Mouse (Mus musculus) adipose tissue, adult 10 weeks (tissue): ENCODE results near the gene F12. TPM values are rescaled to one million over a fixed set of nuclear protein-coding genes. Genes with fewer than 3 reads are reported as not detected.

Source experiments
- polyA plus RNA-seq: library from polyadenylated mRNA; stranded (reverse); fragments of 350-450 nt; fragmentation: Illumina TruSeq; extraction: RNeasy Lipid Tissue Mini Kit (QIAGEN cat#74804); gene quantifications from one replicate; pipeline ENCODE4 v1.2.3, GENCODE M21; 2014; ENCODE audit warnings: low read depth, low replicate concordance

F12 gene
- not detected for polyA plus RNA-seq

GRCm38 (mm10) chr13:55426613-55427012 is at the start of gene F12:
F12 (minus strand) TSS chr13:55426793.

DNA sequence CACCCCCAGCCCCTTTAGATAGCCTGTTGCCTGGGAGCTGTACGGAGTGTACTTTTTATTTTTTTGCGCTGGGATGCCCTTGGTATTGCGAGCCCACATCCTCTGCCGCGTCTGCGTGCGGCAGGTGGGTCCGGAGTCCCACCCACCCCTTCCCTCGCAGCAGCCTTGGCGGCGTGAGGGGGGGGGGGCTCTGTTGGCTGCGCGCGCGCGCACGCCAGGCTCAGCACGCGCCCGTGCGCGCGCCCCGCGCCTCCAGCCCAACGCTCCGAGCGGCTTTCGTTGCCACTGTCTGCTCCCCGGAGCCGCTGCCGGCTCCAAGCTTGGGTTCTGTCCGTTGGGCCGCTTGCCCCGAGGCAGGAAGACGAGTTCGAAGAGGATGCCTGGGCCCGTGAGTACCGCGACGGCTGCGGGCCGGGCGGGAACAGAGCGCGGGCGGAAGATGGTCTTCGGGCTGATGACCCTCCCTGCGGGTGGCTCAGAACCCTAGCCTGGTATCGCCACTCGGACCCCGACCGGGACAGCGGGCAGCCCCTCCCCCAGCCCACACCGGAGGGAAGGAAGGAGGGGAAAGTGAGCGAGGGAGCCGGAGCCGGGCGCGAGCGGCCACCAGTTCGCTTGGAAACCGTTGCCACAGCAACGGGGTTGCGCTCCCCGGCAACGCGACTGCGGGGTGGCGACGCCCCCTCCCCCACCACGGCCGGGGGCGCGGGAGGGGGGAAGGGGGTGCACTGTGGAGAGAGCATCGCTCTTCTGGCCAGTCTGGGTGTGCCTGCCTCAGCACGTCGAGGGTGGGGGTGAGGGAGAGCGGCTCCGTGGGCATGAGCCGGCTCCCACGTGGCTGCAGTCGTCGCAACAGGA is 37.7 kb upstream of the F12 start, which contains the start of gene Prr7:
Gene Prr7, plus strand, starts transcription at position 241 of the 858 bp plus-strand sequence.

GRCm38 (mm10) chr13:55444937-55445315 is 18.3 kb upstream of the F12 start, which contains the start of gene Grk6:
Grk6 (plus strand) TSS chr13:55445072.

DNA sequence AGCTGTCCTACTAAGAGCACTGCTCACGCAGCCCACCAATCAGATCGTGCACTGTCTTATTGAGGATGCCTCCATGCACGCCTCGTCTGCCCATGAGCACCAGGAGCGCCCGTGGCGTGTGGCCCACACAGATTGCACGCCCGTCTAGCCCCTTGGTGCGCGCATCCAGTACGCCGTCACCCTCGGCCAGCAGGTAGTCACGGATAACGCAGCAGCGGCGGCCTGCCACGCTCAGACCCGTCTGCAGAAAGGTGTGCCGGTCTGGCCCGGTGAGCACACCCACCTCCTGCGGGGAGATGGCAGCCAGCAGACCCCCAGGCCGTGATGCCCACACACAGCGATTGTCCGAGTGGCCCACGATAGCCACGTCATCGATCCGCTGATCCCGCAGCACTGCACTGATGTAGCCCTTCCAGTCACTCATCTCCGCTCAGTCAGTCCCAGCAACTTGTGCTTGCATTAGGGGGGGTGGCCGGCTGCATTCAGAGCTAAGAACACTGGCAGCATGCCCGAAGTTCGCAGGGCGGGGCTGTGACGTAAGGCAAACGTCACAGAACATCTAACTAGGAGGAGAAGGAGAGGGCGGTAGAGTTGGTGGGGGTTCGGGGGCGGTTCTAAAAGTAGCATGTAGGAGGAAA is 11.7 kb downstream of the F12 start, which contains the start of gene Pfn3:
Gene Pfn3, minus strand, starts transcription at position 490 of the 638 bp plus-strand sequence.

GRCm38 (mm10) chr13:55398088-55398487 is 28.5 kb downstream of the F12 start, which contains the start of gene Slc34a1:
Slc34a1 (plus strand) TSS chr13:55398187.

GRCm38 (mm10) chr13:55369531-55370114 is 57.0 kb downstream of the F12 start, which contains the start of gene Rgs14:
Rgs14 (plus strand) TSS chr13:55369732.

Other genes starting within 250 kb of the F12 start
- gene Nsd1, start 217.0 kb downstream of the F12 start, polyA plus RNA-seq: 36.5 TPM
- gene Prelid1, start 106.3 kb downstream of the F12 start, polyA plus RNA-seq: 161 TPM
- gene Rab24, start 104.8 kb downstream of the F12 start, polyA plus RNA-seq: 67.2 TPM
- 1.2 TPM for gene Mxd3, start 97.0 kb downstream of the F12 start, polyA plus RNA-seq
- 250 TPM for gene Lman2, start 64.0 kb downstream of the F12 start, polyA plus RNA-seq
- gene Rgs14, start 57.1 kb downstream of the F12 start, polyA plus RNA-seq: 2.2 TPM
- 0.87 TPM for gene Slc34a1, start 28.6 kb downstream of the F12 start, polyA plus RNA-seq
- 3.0 TPM for gene Pfn3, start 11.6 kb downstream of the F12 start, polyA plus RNA-seq
- 30.4 TPM for gene Grk6, start 18.3 kb upstream of the F12 start, polyA plus RNA-seq
- gene Prr7, start 37.5 kb upstream of the F12 start, polyA plus RNA-seq: 1.1 TPM
- gene Dbn1, start 61.3 kb upstream of the F12 start, polyA plus RNA-seq: 17.8 TPM
- 31.4 TPM for gene Pdlim7, start 86.9 kb upstream of the F12 start, polyA plus RNA-seq
- 3.3 TPM for gene Dok3, start 102.5 kb upstream of the F12 start, polyA plus RNA-seq
- 26.7 TPM for gene Ddx41, start 109.9 kb upstream of the F12 start, polyA plus RNA-seq
- 57.3 TPM for gene Fam193b, start 144.3 kb upstream of the F12 start, polyA plus RNA-seq
- gene Tmed9, start 146.9 kb upstream of the F12 start, polyA plus RNA-seq: 248 TPM
- gene B4galt7, start 173.1 kb upstream of the F12 start, polyA plus RNA-seq: 15.1 TPM
- 39.3 TPM for gene Caml, start 196.2 kb upstream of the F12 start, polyA plus RNA-seq
- 30.5 TPM for gene Ddx46, start 208.2 kb upstream of the F12 start, polyA plus RNA-seq